Mouse (Mus musculus): Measurements from ENCODE around the gene Galnt18.

The Galnt18 gene

GRCm38 (mm10) chr7:111714639-111715360 is 65.0 kb downstream of the Galnt18 start:
- DNase-seq (ENCODE audit: extremely low read depth, low read depth, low spot score) = no peak

DNA sequence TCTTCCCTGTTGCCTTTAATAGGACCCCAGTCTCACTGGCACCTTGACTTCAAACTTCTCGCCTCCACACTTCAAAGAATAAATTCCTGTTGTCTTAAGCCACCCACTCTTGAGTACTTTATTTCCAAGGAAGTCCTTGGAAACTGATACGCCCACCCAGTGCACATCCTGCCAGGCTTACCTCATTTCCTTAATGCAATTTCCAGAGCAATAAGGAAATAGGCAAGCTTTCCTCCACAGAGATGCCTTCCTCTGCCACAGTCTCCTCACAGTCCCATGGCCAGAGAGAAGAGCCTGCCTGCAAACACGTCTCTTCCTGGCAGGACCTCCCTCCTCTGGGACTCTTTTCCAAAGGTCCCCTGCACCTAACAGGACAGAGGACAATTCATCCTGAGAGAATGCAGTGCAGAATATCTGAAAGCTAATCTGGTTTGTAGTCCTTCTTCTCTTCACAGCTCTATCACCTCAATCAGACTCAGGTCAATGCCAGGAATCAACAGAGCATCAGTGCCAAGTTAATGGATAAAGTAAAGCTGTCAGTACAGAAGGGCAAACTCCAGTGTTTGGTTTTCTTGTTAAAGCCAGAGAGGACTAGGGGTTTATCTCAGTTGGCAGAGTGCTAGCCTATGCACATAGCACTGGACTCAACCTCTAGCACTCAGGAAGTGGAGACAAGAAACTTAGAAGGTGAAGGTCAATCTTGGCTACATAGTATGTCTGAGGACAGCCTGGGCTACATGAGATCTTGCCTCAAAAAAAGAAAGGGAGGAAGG is 65.8 kb downstream of the Galnt18 start:
- no peak for DNase-seq (ENCODE audit: extremely low read depth, low read depth, low spot score)

GRCm38 (mm10) chr7:111712797-111713196 is 67.0 kb downstream of the Galnt18 start:
- no peak for DNase-seq (ENCODE audit: extremely low read depth, low read depth, low spot score)

DNA sequence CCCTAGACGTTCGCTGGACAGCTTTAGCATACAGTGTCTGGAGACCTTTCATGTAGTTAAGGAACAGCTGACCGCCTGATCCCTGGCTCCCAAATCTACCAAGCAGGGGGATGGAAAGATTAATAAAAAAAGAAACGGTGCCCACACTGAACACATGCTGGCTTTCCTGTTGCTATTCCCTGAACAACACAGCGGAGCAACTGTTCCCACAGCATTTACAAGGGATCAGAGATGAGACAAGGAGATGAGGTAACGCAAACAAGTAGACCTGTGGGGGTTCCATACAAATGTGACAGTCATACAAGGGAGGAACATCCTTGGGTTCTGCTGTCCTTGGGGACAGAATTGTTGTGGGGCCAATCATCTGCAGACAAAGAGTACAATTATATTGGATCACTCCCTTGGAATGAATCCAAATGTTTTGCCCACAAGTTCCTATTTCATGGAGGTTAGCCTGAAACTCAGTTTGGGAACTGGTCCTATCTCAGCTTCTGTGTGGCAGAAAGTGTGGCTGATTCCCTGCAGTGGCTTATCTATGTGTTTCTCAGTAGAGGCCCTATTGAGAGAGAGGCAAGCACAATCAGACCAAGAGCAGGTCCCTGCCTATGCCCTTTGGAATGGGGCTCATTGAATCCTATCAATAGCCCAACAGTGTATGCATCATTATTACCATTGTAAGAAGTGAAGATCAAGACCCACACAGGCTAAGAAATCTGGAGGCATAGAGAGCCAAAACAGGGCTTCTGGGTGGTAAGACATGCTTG is 68.5 kb downstream of the Galnt18 start:
- no peak for DNase-seq (ENCODE audit: extremely low read depth, low read depth, low spot score)

DNA sequence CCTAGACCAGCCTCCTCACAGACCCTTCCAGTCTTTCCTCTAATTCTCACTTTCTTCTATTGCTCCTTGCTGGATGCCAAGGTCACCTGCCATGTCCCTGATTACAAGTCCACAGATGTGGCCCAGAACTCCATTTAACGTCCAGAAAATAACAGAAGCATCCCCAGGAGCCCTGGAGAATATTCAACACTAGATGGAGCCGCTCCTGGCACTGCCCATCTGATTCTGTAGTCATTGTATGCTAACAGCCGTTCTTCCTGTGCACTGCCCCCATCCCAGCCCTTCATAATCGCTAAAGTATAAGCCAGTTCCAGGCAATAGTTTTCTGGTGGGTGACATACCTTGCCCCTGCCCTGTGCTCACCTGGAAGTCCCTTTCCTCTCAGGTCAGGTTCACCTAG is 69.5 kb downstream of the Galnt18 start:
- no peak for DNase-seq (ENCODE audit: extremely low read depth, low read depth, low spot score)

DNA sequence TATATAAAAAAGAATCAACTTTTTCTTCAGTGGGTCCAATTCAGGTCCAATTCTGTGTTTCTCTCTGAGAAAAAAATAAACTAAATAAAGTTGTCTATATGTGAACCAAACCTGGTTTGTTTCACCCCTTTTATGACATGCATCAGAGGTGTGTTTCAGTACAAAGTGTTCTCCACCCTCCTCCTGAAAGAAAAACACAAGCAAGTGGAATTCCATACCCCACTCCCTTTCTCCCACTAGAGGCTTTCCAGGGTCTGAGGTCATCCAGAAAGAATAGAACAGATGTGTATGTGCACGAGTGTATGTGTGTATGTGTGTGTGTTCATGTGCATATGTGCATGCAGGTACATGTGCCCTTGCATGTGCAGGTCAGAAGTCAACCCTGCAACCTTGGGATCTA is 71.2 kb downstream of the Galnt18 start:
- DNase-seq (ENCODE audit: extremely low read depth, low read depth, low spot score) = no peak

- no peak for DNase-seq (ENCODE audit: extremely low read depth, low read depth, low spot score)
Observed at GRCm38 (mm10) chr7:111702961-111703360, 76.8 kb downstream of the Galnt18 start.

DNA sequence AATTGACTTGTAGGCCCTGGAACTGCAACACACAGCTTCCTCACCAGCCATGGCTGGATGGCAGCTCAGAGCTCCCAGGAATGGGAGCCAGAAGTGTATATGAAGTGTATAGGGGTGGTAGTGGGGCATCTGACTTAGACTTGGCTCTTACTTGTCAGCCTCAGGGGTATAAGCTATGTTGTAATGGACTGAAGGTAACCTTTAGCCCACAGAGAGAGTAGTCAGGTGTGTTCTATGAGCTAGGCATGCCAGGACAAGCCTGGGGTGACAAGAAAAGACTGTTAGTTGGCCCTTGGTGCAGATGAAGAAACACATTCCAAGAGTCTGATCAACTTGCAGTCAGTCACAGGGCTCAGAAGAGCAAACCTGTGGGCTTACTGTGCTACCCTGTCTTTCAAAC is 78.0 kb downstream of the Galnt18 start:
- peak; percentile 98 for DNase-seq (ENCODE audit: extremely low read depth, low read depth, low spot score)

- no peak for DNase-seq (ENCODE audit: extremely low read depth, low read depth, low spot score)
Observed at GRCm38 (mm10) chr7:111699446-111699845, 80.3 kb downstream of the Galnt18 start.

DNA sequence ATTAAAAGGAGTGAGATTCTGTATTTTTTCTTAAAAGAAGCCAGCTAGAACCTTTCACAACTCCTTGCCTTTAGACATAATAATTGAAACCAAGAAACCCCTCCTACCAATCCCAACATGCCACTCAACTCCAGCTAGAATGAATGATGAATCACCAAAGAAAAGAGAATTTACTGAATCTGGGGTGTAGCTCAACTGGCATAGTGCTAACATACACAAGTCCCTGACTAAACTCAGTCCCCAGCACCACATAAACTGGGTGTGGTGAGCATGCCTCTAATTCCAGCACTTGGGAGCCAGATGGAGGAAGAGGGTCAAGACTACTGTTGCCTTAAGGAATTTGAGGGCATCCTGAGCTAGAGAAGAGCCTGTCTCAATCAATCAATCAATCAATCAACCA is 83.6 kb downstream of the Galnt18 start:
- no peak for DNase-seq (ENCODE audit: extremely low read depth, low read depth, low spot score)

GRCm38 (mm10) chr7:111694312-111694711 is 85.5 kb downstream of the Galnt18 start:
- DNase-seq (ENCODE audit: extremely low read depth, low read depth, low spot score) = peak; percentile 96

DNA sequence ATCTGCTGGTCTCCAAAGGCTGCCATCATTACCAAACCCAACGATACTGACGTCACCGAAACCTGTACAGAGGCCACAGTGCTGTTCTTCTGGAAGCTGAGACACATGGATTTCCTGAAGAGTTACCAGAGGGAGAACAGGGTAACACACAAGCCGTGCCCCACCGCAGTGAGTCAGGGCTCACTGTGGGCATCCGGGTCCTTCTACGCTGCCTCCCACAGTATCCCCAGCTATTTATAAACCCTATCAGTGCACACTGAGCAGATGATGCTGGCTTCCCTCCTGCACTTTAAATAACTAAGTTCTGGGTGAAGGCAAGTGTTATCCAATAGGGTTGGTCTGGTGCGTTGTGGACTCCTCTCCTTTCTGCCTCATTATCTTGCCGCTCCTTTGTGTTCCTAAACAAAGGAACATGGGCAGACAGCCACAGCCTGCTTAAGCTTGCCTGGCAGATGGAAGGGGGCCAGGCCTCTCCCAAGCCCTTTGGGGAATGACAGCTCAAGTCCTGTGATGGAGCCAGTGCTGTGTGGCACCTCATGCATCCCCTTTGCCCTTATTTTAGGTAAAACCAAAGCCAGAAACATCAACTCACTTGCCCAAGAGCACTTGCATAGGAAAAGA is 87.0 kb downstream of the Galnt18 start:
- DNase-seq (ENCODE audit: extremely low read depth, low read depth, low spot score) = peak; percentile 98

DNA sequence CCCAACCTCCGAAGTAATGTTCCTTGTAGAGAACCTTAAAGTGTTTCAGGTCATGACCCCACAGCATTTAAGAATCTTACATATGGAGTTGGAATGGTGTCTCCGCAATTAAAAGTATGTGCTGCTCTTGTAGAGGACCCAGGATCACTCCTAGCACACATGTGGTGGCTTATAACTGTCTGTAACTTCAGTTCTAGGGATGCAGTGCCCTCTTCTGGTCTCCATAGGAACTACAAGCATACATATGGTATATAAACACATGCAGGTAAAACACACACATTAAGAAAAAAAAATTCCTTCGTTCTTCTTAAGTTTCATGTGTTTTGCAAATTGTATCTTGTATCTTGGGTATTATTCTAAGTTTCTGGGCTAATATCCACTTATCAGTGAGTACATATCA is 99.7 kb downstream of the Galnt18 start:
- no peak for DNase-seq (ENCODE audit: extremely low read depth, low read depth, low spot score)

DNA sequence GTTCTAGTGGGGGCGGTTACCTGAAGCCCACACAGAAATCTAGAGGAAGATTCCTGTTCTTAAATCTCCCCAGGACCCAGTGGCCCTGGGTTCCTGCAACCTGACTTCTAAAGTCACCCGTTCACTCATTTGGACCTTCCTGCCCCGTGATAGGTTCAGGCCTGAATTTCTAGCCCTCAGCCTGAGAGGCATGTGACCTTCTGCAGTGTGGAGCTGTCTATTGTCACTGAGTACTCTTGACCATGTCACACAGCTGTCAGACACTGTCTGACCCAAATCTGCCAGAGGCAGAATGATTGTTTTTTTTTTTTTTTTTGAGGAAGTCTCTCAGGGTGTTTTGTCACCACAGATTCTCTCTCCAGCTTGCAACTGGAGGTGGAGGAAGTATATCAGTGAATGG is 103.3 kb downstream of the Galnt18 start:
- no peak for DNase-seq (ENCODE audit: extremely low read depth, low read depth, low spot score)

GRCm38 (mm10) chr7:111672467-111672866 is 107.3 kb downstream of the Galnt18 start:
- no peak for DNase-seq (ENCODE audit: extremely low read depth, low read depth, low spot score)

GRCm38 (mm10) chr7:111663139-111664073 is 116.4 kb downstream of the Galnt18 start:
- DNase-seq (ENCODE audit: extremely low read depth, low read depth, low spot score) = peak; percentile 80

DNA sequence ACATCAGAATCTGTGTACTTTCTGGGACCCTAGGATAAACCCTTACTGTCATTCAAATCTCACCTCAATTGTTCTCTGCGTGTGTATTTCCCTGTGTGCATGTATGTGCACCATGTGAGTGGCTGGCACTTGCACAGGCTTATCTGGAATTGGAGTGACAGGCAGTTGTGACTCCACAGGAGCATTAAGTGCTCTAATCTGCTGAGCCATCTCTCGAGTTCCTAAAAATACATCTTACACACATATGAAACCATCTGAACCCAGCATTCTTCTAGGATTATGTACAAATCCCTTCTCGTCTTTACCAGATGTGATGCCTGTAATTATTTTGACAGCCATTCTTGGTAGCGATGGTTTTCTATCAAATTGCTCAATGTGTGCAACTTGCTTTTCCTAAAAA is 121.2 kb downstream of the Galnt18 start:
- DNase-seq (ENCODE audit: extremely low read depth, low read depth, low spot score) = no peak

DNA sequence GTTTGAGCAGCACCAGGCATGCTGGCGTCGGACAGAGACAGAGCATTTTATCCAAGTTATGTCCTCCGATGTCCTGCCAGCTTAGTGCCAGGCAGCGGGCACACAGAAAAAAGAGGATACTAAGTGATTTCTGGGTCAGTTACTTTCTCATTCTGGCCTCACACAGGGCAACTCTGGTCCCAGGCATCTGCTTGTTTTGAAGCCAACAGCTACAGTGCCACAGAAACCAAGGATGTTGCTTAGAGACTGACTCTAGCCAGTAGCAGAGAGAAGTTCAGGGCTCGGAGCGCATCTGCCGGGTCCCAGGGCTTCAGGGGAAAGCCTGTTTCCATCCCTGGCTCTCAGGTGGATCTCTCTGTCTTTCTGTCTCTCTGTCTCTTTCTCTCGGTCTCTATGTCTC is 124.8 kb downstream of the Galnt18 start:
- DNase-seq (ENCODE audit: extremely low read depth, low read depth, low spot score) = no peak

DNA sequence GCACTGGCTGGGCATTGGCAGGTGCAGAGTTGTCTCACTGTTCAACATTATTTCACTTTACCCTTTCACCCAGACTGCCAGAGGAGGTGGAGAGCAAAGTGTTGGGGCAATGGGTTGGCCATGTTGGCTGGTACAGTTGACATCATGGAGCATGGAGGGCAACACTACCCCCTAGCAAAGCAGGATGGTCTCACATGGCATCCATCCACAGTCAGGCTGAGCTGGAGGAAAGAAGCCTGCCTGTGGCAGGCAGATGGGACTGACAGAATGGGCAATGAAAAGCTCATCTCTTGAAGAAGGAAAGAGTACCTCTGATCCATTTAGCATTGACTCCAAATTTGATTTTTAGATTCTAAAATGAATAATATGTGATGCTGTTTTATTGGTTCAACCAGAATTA is 125.3 kb downstream of the Galnt18 start:
- DNase-seq (ENCODE audit: extremely low read depth, low read depth, low spot score) = no peak

DNA sequence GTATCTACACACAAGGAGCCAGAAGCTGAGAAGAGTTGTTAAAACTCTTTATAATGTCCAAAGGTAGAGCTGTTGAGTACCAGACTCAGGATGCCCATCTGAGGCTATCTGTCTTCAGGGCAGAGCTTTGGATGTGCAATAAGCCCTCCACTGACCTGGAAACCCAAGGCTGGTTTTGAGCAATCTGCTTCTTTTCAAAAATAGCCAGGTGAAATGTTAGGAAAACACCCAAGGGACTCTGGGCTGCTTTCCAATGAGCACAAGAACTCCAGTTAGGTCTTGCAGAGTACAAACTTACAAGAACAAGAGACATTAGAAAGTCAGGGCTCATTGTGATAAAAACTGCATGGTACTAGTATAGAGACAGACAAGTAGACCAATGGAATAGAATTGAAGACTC is 135.4 kb downstream of the Galnt18 start:
- DNase-seq (ENCODE audit: extremely low read depth, low read depth, low spot score) = peak; percentile 98
